Mouse (Mus musculus): ENCODE measurements around the gene Hsp90ab1. TPM values are rescaled to one million over a fixed set of nuclear protein-coding genes. Genes with fewer than 3 reads are reported as not detected.

The Hsp90ab1 gene
- polyA plus RNA-seq (2015; fragmentation: Nextera tagmentation; extraction: Ambion mirVana), result 1,372 and 1,500 TPM in 2 replicates

DNA sequence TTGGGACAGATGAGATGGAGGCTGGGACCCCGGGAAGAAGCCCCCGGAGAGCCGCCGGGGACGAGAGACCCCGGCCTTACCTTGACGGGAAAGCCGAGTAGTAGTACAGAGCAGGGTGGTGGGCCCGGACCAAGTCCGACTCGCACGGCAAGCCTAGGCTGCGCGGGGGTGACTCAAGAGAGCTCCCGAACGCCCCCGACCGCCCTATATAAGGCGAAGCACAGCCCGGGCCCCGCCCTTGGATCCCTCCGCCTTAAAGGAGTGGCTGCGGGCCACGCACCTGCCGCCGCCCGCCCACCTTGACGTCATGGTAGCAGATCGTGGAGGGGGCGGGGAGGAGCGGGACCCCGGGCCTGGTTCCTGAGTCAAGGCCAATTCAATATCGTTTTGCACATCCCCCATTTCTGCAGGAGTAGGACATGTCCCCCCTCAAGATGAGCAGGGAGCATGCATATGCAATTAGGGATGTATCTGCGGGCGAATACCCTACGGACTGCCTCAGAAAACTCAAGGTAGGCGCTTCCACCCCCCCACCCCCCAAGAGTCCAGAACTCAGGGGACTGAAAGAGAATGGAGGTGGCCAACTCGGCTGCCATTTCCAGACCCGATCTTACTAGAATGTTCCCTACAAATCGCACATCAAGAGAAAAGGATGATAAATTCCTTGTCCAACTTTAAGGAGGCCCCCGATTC is at the start of gene Hsp90ab1:
Gene Hsp90ab1, minus strand, starts transcription at position 185 of the 693 bp plus-strand sequence.
- Histone ChIP-seq H3K4me1 (peaks cover 60% of the 10 kb centered on the region), H3K4me3 (peak within 1 kb of the TSS; percentile 100), H3K4me2 (peak within 1 kb of the TSS; percentile 87), H3K27me3 (replicated peaks) (no peaks in the 10 kb centered on the region), H3K9ac (peak within 1 kb of the TSS; percentile 100), H3K36me3 (peaks cover 40% of the 10 kb centered on the region), H3K27ac (replicated peaks) (peak within 1 kb of the TSS; percentile 99), H3K9me3 (no peaks in the 10 kb centered on the region)
- peak; percentile 82 for ATAC-seq (ENCODE audit: extremely low read depth, insufficient number of reproducible peaks, low FRiP score, low TSS enrichment)
- WGBS, result under 1% methylated on average over 41 of the region's 41 CpGs

DNA sequence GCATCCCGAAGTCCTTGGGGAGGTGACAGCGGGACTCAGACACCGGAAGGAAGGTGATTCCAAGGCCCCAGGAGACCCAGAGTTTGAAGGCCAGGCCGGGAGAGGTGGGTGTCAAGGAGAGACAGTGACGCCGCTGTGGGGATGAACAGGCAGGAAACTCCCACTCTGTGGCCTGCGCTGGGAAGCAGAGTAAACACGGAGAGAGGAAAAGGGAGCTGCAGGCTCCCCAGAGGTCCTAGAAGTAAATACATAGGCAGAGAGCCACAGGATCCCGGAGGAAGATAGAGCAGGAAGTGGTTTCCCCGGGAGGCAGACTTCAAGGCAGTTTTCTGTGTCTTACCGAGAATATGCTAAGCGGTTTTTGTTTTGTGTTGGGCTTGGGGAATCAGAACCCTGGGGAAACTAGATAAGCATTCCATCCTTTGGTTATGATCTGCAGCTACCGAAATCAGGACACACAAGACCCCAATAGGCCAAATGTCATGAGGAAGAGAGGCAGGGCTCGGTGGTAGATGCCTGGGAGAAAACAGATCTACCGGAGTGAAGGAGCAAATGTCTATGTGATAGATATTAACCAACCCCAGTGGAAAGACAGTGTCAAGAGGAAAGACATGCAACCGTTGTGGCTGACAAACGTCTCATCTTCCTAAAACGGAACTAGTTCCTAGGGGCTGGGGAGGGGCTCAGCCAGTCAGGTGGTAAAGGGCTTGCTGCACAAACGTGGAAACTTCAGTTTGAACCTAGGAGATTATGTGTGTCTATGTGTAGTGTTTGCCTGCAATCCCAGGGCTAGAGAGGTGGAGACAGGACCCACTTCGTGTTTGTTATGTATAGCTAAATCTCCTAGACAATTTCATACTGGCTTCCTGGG is 46.5 kb upstream of the Hsp90ab1 start:
- Histone ChIP-seq H3K9ac (peak overlapping the region; percentile 71), H3K4me3 (peak overlapping the region; percentile 36), H3K27ac (replicated peaks) (peak overlapping the region; percentile 87), H3K27me3 (replicated peaks) (no peaks in the 10 kb centered on the region), H3K4me2 (peak overlapping the region; percentile 65), H3K4me1 (peaks cover 19% of the 10 kb centered on the region), H3K9me3 (no peaks in the 10 kb centered on the region), H3K36me3 (no peaks in the 10 kb centered on the region)
- 18% methylated on average over 20 of the region's 20 CpGs for WGBS
- no peak for ATAC-seq (ENCODE audit: extremely low read depth, insufficient number of reproducible peaks, low FRiP score, low TSS enrichment)

DNA sequence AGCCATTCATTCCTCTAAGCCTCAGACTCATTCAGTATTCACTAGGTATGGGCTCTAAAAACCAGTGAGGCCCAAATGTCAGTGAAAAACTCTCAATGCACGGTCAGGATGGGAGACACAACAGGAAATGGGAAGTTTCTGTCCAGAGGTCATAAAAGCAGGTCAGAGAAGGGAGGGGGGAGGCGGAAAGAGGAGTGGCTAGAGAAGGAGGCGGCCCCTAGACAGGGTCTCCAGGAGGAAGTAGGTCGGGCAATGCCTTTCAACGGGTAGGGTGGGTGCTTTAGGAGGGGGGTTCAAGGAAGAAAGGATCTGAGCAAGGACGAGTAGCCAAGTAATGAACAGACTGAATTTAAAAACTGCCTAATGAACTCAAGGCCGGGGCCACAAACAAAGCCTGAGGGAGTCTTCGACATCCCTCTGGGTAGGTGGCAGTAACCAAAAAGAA is 45.9 kb upstream of the Hsp90ab1 start:
- H3K4me2 ChIP-seq, result peak overlapping the region; percentile 65
- H3K9me3 ChIP-seq, result no peaks in the 10 kb centered on the region
- H3K9ac ChIP-seq, result peak overlapping the region; percentile 71
- H3K4me3 ChIP-seq, result peak overlapping the region; percentile 36
- H3K27ac ChIP-seq (replicated peaks), result peak overlapping the region; percentile 87
- peaks cover 19% of the 10 kb centered on the region for H3K4me1 ChIP-seq
- H3K36me3 ChIP-seq, result no peaks in the 10 kb centered on the region
- no peak for ATAC-seq (ENCODE audit: extremely low read depth, insufficient number of reproducible peaks, low FRiP score, low TSS enrichment)
- H3K27me3 ChIP-seq (replicated peaks), result no peaks in the 10 kb centered on the region
- WGBS, result 21% methylated on average over 8 of the region's 8 CpGs

DNA sequence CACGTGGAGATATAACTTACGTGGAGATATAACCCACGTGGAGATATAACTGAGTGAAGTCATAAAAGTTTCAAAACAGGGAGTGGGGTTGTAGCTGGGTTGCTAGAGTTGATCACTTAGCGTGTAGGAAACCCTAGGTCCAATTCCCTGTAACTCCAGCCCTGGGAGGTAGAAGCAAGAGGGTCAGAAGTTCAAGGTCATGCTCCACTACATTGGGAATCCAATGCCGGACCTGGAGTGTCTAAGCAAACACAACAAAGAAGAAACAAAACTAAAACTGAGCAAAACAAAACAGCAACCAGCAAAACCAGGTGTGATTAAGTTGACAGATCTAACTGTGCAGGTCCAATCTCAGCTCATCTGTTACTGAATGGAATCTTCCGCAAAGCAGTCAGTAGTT is 44.6 kb upstream of the Hsp90ab1 start:
- no peak overlapping the region for H3K9ac ChIP-seq
- H3K9me3 ChIP-seq, result no peaks in the 10 kb centered on the region
- H3K4me1 ChIP-seq, result peaks cover 19% of the 10 kb centered on the region
- no peak overlapping the region for H3K4me3 ChIP-seq
- WGBS, result 81% methylated on average over 6 of the region's 6 CpGs
- H3K27me3 ChIP-seq (replicated peaks), result no peaks in the 10 kb centered on the region
- no peak overlapping the region for H3K27ac ChIP-seq (replicated peaks)
- H3K4me2 ChIP-seq, result no peak overlapping the region
- H3K36me3 ChIP-seq, result no peaks in the 10 kb centered on the region
- no peak for ATAC-seq (ENCODE audit: extremely low read depth, insufficient number of reproducible peaks, low FRiP score, low TSS enrichment)

DNA sequence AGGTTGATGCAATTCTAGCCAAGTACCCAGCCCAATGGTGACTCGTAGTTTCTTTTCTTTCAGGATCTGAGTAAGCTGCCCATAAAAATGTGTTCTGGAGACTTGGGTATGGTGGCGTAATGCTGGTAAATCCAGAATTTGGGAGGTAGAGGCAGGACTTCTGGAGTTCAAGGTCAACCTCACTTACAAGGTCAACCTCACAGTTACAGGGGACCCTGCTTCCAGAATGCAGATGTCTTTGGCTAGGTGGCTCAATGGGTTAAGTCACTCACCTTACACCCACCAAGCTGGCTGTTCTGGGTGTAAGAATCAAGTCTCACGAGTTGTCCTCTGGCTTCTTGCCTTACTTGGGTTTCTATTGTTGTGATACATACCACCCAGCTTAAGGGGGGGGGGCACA is 43.6 kb upstream of the Hsp90ab1 start:
- WGBS, result 79% methylated on average over 3 of the region's 3 CpGs
- no peaks in the 10 kb centered on the region for H3K27me3 ChIP-seq (replicated peaks)
- no peaks in the 10 kb centered on the region for H3K9me3 ChIP-seq
- no peak overlapping the region for H3K4me2 ChIP-seq
- H3K4me3 ChIP-seq, result no peak overlapping the region
- no peak overlapping the region for H3K27ac ChIP-seq (replicated peaks)
- peaks cover 19% of the 10 kb centered on the region for H3K4me1 ChIP-seq
- ATAC-seq (ENCODE audit: extremely low read depth, insufficient number of reproducible peaks, low FRiP score, low TSS enrichment), result no peak
- no peaks in the 10 kb centered on the region for H3K36me3 ChIP-seq
- no peak overlapping the region for H3K9ac ChIP-seq

DNA sequence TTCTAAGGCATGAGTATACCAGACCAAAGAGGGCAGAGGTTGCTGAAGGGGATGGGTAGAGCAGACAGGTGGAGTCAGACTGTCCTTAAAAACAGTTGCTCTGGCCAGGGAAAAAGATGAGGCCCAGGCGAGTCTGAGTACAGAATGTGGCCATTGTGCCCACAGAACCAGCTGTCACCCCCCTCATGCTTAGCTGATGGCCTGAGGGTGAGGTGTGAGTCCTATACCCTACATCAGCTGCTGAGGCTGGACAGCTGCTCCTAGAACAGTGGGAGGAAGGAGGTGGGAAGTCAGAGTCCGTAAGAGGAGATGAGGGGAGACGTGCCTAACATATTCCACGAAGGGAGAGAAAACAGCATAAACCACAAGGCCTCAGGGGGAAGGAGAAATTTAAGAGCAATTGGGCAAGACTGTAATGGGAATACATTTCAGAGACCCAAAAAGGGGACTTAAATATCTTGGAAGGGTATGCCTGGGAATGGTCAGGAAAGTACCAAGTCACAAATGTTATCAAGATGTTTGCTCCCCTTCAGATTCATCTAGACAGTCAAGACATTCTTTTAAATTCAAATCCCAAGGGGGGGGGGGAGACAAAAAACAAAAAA is 43.1 kb upstream of the Hsp90ab1 start:
- Histone ChIP-seq H3K4me3 (no peak overlapping the region), H3K36me3 (no peaks in the 10 kb centered on the region), H3K27me3 (replicated peaks) (no peaks in the 10 kb centered on the region), H3K4me2 (no peak overlapping the region), H3K27ac (replicated peaks) (no peak overlapping the region), H3K9ac (no peak overlapping the region), H3K9me3 (no peaks in the 10 kb centered on the region), H3K4me1 (peaks cover 21% of the 10 kb centered on the region)
- no peak for ATAC-seq (ENCODE audit: extremely low read depth, insufficient number of reproducible peaks, low FRiP score, low TSS enrichment)
- 56% methylated on average over 4 of the region's 4 CpGs for WGBS

DNA sequence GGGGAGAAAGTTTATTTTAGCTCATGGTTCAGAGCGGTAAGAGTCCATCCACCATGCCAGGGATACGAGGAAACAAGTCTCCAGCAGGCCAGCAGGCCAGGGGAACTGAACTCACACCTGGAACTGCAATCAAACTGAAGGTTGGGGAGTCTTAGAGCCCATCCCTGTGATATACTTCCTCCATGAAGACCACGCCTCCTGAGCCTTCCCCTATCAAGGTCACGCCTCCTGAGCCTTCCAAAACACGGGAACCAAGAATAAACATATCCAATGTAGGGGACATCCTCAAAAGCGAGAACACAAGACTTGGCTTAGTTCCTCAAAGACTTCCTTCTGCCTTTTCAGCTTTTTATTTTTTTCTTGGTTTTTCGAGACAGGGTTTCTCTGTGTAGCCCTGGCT is 39.9 kb upstream of the Hsp90ab1 start:
- Histone ChIP-seq H3K36me3 (no peaks in the 10 kb centered on the region), H3K27ac (replicated peaks) (no peak overlapping the region), H3K27me3 (replicated peaks) (no peaks in the 10 kb centered on the region), H3K9ac (no peak overlapping the region), H3K4me3 (no peak overlapping the region), H3K4me2 (no peak overlapping the region), H3K9me3 (no peaks in the 10 kb centered on the region), H3K4me1 (peaks cover 15% of the 10 kb centered on the region)
- 82% methylated on average over 7 of the region's 7 CpGs for WGBS
- ATAC-seq (ENCODE audit: extremely low read depth, insufficient number of reproducible peaks, low FRiP score, low TSS enrichment), result no peak

DNA sequence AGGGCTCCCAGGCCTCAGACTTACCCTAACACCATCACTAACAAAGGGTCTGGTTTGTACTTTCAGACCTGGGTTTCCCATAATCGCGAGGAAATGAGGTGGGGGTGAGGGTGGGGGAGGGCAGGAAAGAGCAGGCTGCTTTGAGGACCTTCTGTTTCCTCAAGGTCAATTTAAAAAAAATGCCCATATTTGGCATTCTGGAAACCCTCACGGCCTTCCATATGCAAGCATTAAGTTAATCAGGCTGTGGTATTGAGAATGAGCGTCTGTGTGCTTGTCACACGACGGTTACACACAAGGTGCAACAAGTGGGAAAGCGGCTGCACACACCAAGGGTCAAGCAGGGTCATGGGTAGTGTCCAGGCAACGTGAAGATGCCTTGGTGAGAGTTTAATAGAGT is 38.9 kb upstream of the Hsp90ab1 start:
- 70% methylated on average over 8 of the region's 8 CpGs for whole genome bisulfite sequencing

DNA sequence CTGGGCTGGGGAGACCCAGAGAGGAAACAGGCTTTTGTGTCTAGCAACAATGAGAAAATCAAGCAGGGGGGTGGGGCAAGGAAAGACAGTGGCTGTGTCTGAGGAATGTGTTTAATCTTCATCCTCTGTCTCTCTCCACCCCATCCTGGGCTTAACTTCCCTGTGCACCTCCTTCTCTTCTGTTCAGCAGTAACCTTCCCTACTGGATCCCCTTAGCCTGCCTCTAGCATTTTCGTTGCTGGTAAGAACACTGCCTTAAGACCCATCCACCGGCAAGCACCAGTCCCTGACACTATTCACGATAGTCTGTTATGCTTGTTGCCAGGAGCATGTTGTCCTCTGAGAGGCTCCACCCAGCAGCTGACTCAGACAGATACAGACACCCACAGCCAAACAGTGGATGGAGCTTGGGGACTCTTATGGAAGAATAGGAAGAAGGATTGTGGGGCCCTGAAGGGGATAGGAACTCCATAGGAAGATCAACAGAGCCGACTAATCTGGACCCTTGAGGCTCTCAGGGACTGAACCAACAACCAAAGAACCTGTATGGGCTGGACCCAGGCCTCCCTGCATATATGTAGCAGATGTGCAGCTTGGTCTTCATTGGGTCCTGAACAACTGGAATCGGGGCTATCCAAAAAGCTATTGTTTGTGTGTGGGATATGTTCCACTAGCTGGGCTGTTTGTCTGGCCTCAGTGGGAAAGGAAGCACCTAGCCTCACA is 37.2 kb upstream of the Hsp90ab1 start:
- WGBS, result 23% methylated on average over 5 of the region's 5 CpGs
- Histone ChIP-seq H3K9me3 (no peaks in the 10 kb centered on the region), H3K27me3 (replicated peaks) (no peaks in the 10 kb centered on the region), H3K4me3 (no peak overlapping the region), H3K4me1 (peaks cover 15% of the 10 kb centered on the region), H3K27ac (replicated peaks) (peak overlapping the region; percentile 73), H3K9ac (0 out of 2 replicates have a peak overlapping the region, but pooled peaks have one; percentile 47), H3K36me3 (no peaks in the 10 kb centered on the region), H3K4me2 (peak overlapping the region; percentile 30)
- ATAC-seq (ENCODE audit: extremely low read depth, insufficient number of reproducible peaks, low FRiP score, low TSS enrichment), result peak; percentile 37; the same call in 1 of the 2 replicates

More for the DNA sequence above, 38.9 kb upstream of the Hsp90ab1 start:
- Histone ChIP-seq H3K9me3 (no peaks in the 10 kb centered on the region), H3K27me3 (replicated peaks) (no peaks in the 10 kb centered on the region), H3K4me2 (no peak overlapping the region), H3K36me3 (no peaks in the 10 kb centered on the region), H3K4me3 (no peak overlapping the region), H3K27ac (replicated peaks) (no peak overlapping the region), H3K9ac (no peak overlapping the region), H3K4me1 (peaks cover 15% of the 10 kb centered on the region)
- ATAC-seq (ENCODE audit: extremely low read depth, insufficient number of reproducible peaks, low FRiP score, low TSS enrichment), result no peak

DNA sequence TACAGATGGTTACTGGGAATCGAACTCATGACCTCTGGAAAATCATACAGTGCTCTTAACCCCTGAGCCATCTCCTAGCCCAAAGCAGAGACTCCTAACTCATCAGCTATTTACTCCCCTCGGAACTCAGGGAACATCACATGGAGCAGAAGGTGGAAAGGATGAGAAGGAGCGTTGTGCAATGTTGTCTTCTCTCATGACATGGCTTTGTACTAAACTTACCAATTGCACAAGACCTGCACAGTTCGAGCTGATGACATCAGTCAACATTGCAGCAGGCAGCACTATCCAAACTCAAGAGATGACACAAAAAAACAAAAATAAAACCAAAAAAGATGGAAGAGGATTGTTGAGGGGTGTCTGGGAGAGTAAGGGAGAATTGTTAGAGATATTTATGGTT is 35.3 kb upstream of the Hsp90ab1 start:
- Histone ChIP-seq H3K36me3 (no peaks in the 10 kb centered on the region), H3K4me3 (no peak overlapping the region), H3K9me3 (no peaks in the 10 kb centered on the region), H3K4me1 (peaks cover 15% of the 10 kb centered on the region), H3K27ac (replicated peaks) (no peak overlapping the region), H3K9ac (no peak overlapping the region), H3K27me3 (replicated peaks) (no peaks in the 10 kb centered on the region), H3K4me2 (no peak overlapping the region)
- no peak for ATAC-seq (ENCODE audit: extremely low read depth, insufficient number of reproducible peaks, low FRiP score, low TSS enrichment)
- 81% methylated on average over 4 of the region's 4 CpGs for WGBS

Measured in heart, embryonic 13.5 days (tissue).